Mouse (Mus musculus) small intestine, adult 2 months (tissue): ENCODE measurements around the gene Rtbdn.

ENCODE experiments used
- CTCF ChIP-seq: fragments of 200-500 bp; IDR thresholded peaks from 2 replicates; pipeline ENCODE4 v1.5.1; 2012; ENCODE audit warnings: low read depth, mild to moderate bottlenecking, control low read depth, inconsistent platforms, low read length, moderate library complexity, mixed read lengths; ENCODE audit not compliant: insufficient replicate concordance, insufficient read length; ENCODE audit errors: extremely low read depth
- POLR2A ChIP-seq: fragments of 200-500 bp; IDR thresholded peaks from 2 replicates; pipeline ENCODE4 v1.6.1; 2012; ENCODE audit warnings: low read depth, mild to moderate bottlenecking, control low read depth, inconsistent platforms, low read length, moderate library complexity

GRCm38 (mm10) chr8:84990836-84991235 lies 44.0 kb downstream of the Rtbdn start:
- TF ChIP-seq CTCF (no peak), POLR2A (no peak)
